Mouse (Mus musculus) CH12F3 (cell line): ENCODE results near the gene Tent4a.
"Not testable (repeated sequence)": the region's sequence is repeated elsewhere in the genome, so short reads cannot be mapped to it uniquely, and the experiment has no call there.

Experiments used
- in situ Hi-C: fragments of 300-500 bp; cut with MboI; formaldehyde crosslinking; loops from 2 replicates; pipeline ENCODE4 v1.14.3; 2020; ENCODE audit warnings: low sequenced_read_pairs

Gene Tent4a

GRCm38 (mm10) chr13:69534334-69534653, at the start of gene Tent4a:
Tent4a (minus strand) TSS chr13:69534617.
- in situ Hi-C loops = no loop called here

- in situ Hi-C loops = no loop called here
Observed at GRCm38 (mm10) chr13:69583591-69583990, 49.2 kb upstream of the Tent4a start.

- in situ Hi-C loops = no loop called here
Observed at GRCm38 (mm10) chr13:69582411-69582810, 48.0 kb upstream of the Tent4a start.

- in situ Hi-C loops = no loop called here
Observed at GRCm38 (mm10) chr13:69577181-69577834, 42.9 kb upstream of the Tent4a start.

- in situ Hi-C loops = no loop called here
Observed at GRCm38 (mm10) chr13:69576676-69577075, 42.3 kb upstream of the Tent4a start.

- in situ Hi-C loops = no loop called here
Observed at GRCm38 (mm10) chr13:69572594-69572993, 38.2 kb upstream of the Tent4a start.

GRCm38 (mm10) chr13:69569201-69569600, 34.8 kb upstream of the Tent4a start:
- in situ Hi-C loops = no loop called here

GRCm38 (mm10) chr13:69565401-69565800, 31.0 kb upstream of the Tent4a start:
- in situ Hi-C loops = not testable (repeated sequence)

- in situ Hi-C loops = no loop called here
Observed at GRCm38 (mm10) chr13:69564573-69564972, 30.2 kb upstream of the Tent4a start.

- in situ Hi-C loops = no loop called here
Observed at GRCm38 (mm10) chr13:69563905-69564304, 29.5 kb upstream of the Tent4a start.

- in situ Hi-C loops = no loop called here
Observed at GRCm38 (mm10) chr13:69562654-69563574, 28.5 kb upstream of the Tent4a start.

GRCm38 (mm10) chr13:69562004-69562403, 27.6 kb upstream of the Tent4a start:
- in situ Hi-C loops = no loop called here

- in situ Hi-C loops = no loop called here
Observed at GRCm38 (mm10) chr13:69559291-69559961, 25.0 kb upstream of the Tent4a start.

- in situ Hi-C loops = no loop called here
Observed at GRCm38 (mm10) chr13:69558098-69558660, 23.8 kb upstream of the Tent4a start.

GRCm38 (mm10) chr13:69556728-69557127, 22.3 kb upstream of the Tent4a start:
- in situ Hi-C loops = no loop called here

GRCm38 (mm10) chr13:69555957-69556482, 21.6 kb upstream of the Tent4a start:
- in situ Hi-C loops = no loop called here

- in situ Hi-C loops = no loop called here
Observed at GRCm38 (mm10) chr13:69555045-69555444, 20.6 kb upstream of the Tent4a start.

- in situ Hi-C loops = no loop called here
Observed at GRCm38 (mm10) chr13:69554255-69554654, 19.8 kb upstream of the Tent4a start.

GRCm38 (mm10) chr13:69553024-69553423, 18.6 kb upstream of the Tent4a start:
- in situ Hi-C loops = no loop called here

- in situ Hi-C loops = no loop called here
Observed at GRCm38 (mm10) chr13:69550831-69551230, 16.4 kb upstream of the Tent4a start.

GRCm38 (mm10) chr13:69549980-69550379, 15.6 kb upstream of the Tent4a start:
- in situ Hi-C loops = loop anchor here (10.0 kb wide), 1 partner anchor 85 kb away; no protein-coding TSS in a partner anchor
